Mouse (Mus musculus) hindbrain, postnatal 0 days (tissue): ENCODE measurements at regions not wholly inside any gene's neighbourhood (a gene's known extent, or its start where the extent isn't known, plus 50 kb on each side); places are given as distances from the start of the nearest gene placed in this dataset.

Experiments
- ATAC-seq: fragments of 200-750 bp; cut with Nextera tagmentation; 2 replicates; pipeline ENCODE4 v1.8.0; 2017; ENCODE audit warnings: mild to moderate bottlenecking, moderate TSS enrichment, moderate library complexity
- DNase-seq: peaks from one replicate; pipeline ENCODE4 v3.0.0-alpha.2; 2015; ENCODE audit warnings: low spot score
- H3K27ac ChIP-seq: fragments of 300-500 bp; sonication (generic); 2 replicates; pipeline ENCODE4 v1.5.1; 2014; ENCODE audit warnings: mild to moderate bottlenecking
- H3K27me3 ChIP-seq: fragments of 300-500 bp; sonication (generic); 2 replicates; pipeline ENCODE4 v1.6.1; 2014; ENCODE audit warnings: low read length, mixed read lengths; ENCODE audit not compliant: insufficient read depth
- H3K36me3 ChIP-seq: fragments of 300-500 bp; sonication (generic); 2 replicates; pipeline ENCODE4 v1.6.1; 2014; ENCODE audit warnings: low read length, mixed read lengths; ENCODE audit not compliant: insufficient read depth
- H3K4me1 ChIP-seq: fragments of 300-500 bp; sonication (generic); 2 replicates; pipeline ENCODE4 v1.6.1; 2014; ENCODE audit warnings: antibody characterized with exemption, low read length, mixed read lengths; ENCODE audit not compliant: insufficient read depth
- H3K4me2 ChIP-seq: fragments of 300-500 bp; sonication (generic); 2 replicates; pipeline ENCODE4 v1.6.1; 2014; ENCODE audit warnings: low read depth, mild to moderate bottlenecking, low read length, moderate library complexity, mixed read lengths
- H3K4me3 ChIP-seq: fragments of 300-500 bp; sonication (generic); 2 replicates; pipeline ENCODE4 v1.5.1; 2014; ENCODE audit warnings: low read length
- H3K9ac ChIP-seq: fragments of 300-500 bp; sonication (generic); replicated peaks from 2 replicates; pipeline ENCODE4 v1.6.1; 2014; ENCODE audit warnings: mild to moderate bottlenecking, low read length, moderate library complexity, mixed read lengths
- H3K9me3 ChIP-seq: fragments of 300-500 bp; sonication (generic); 2 replicates; pipeline ENCODE4 v1.6.1; 2016; ENCODE audit warnings: low read length, mixed read lengths
- CTCF ChIP-seq: IDR thresholded peaks from 2 replicates; pipeline ENCODE4 v1.5.1; 2016; ENCODE audit warnings: antibody characterized with exemption, control low read depth, low read depth
- WGBS: fragments of 180-500 bp; shearing (Covaris S2); extraction: QIAGEN DNeasy Blood & Tissue Kit; methylation state at CpG from one replicate; pipeline ENCODE4 v1.1.7; 2014; 5-methylcytosine and 5-hydroxymethylcytosine counted together

DNA sequence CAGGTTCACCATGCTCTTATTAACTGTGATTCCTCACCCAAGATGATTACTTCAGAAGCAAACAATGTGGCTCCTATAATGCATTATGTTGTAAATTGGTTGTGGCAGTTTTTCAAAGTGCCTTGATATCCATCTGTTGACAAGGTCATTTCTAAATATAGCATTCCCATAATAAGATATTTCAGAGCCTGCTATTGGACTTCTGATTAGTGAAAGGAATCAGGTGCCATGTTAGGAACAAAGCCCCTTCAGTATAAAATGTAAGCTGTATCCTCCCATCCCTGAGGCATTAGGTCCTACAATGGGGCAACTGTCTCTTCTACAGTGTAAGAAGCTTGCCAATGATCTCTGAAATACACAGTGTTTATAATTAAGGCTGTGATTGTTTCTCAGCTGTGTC is 130.2 kb upstream of the Tmeff2 start:
- no peak overlapping the region for H3K4me2 ChIP-seq
- no peak for TF ChIP-seq CTCF
- no peak for DNase-seq
- H3K27ac ChIP-seq = no peak overlapping the region
- no peaks in the 10 kb centered on the region for H3K36me3 ChIP-seq
- no peaks in the 10 kb centered on the region for H3K27me3 ChIP-seq
- no peak overlapping the region for H3K9ac ChIP-seq
- H3K4me1 ChIP-seq = no peaks in the 10 kb centered on the region
- 0 out of 2 replicates have a peak, but pooled peaks have one; percentile 29 for ATAC-seq
- H3K9me3 ChIP-seq = no peaks in the 10 kb centered on the region
- no peak overlapping the region for H3K4me3 ChIP-seq

DNA sequence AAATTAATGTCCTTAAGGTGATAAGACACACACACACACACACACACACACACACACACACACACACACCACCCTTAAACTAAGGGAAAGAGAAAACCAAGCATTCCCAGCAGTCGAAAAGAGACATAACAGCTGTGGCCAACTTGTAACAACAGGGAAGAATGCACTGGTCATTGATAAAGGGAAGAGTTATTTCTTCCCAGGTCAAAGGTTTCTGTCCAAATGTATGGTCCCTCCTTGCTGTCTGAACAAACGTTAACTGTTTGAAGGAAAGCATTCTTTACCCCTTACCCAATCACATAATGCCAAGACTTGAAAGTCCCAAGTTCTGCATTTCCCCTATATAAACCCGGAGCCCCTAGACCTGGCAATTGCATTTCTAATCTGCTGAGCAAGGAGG is 105.2 kb upstream of the Tmeff2 start:
- no peaks in the 10 kb centered on the region for H3K9me3 ChIP-seq
- no peak overlapping the region for H3K4me3 ChIP-seq
- no peak overlapping the region for H3K4me2 ChIP-seq
- 60% methylated on average over 3 of the region's 3 CpGs for WGBS
- DNase-seq (no peak), ATAC-seq (no peak)
- H3K4me1 ChIP-seq = no peaks in the 10 kb centered on the region
- no peaks in the 10 kb centered on the region for H3K27me3 ChIP-seq
- no peaks in the 10 kb centered on the region for H3K36me3 ChIP-seq
- no peak overlapping the region for H3K9ac ChIP-seq
- no peak for TF ChIP-seq CTCF
- H3K27ac ChIP-seq = no peak overlapping the region

DNA sequence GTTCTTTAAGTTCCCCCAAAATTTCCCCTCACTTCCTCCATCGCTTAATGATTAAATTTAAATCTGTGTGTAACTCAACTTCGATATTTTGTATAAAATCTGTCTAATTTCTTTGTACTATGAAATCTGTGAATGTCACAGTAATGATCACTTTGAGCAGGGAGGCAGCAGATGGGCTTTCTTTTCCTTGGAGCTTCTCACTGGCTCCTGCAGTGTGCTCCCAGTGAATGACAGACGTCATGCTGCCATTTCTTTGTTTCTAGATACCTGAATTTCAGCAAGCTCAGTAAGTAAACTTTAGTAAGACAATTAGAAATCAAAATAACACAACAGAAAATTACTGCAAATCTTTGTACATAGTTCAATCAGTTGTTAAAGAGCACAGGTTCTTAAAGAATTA is 102.3 kb upstream of the Tmeff2 start:
- H3K27ac ChIP-seq = no peak overlapping the region
- H3K36me3 ChIP-seq = no peaks in the 10 kb centered on the region
- DNase-seq = no peak
- WGBS = 41% methylated on average over 3 of the region's 3 CpGs
- no peaks in the 10 kb centered on the region for H3K9me3 ChIP-seq
- TF ChIP-seq CTCF = no peak
- ATAC-seq = no peak
- no peak overlapping the region for H3K4me2 ChIP-seq
- H3K9ac ChIP-seq = no peak overlapping the region
- no peaks in the 10 kb centered on the region for H3K27me3 ChIP-seq
- H3K4me3 ChIP-seq = no peak overlapping the region
- no peaks in the 10 kb centered on the region for H3K4me1 ChIP-seq

DNA sequence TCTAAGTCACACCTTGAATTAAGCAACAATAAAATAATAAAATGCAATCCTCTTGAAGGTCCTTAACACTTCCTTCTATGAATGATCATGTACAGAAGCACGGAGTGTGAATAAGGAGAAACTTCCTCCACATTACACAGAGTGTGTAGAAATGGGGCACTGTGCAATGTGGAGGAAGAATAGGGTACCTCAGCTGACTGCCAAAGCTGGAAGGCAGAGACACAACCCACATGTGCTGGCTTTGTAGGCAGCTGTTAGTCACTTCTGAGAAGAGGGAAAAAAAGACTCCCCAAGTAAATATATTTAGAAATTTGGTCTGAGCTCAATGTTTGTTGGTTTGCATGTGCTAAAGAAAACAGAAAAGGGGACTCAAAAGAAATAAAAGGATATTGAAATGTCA is 94.1 kb upstream of the Tmeff2 start:
- DNase-seq (no peak), ATAC-seq (no peak)
- Histone ChIP-seq H3K9me3 (no peaks in the 10 kb centered on the region), H3K4me2 (no peak overlapping the region), H3K27ac (no peak overlapping the region), H3K36me3 (no peaks in the 10 kb centered on the region), H3K4me1 (no peaks in the 10 kb centered on the region), H3K4me3 (no peak overlapping the region), H3K27me3 (no peaks in the 10 kb centered on the region), H3K9ac (no peak overlapping the region)
- 83% methylated on average over 1 of the region's 1 CpGs for WGBS
- no peak for TF ChIP-seq CTCF

DNA sequence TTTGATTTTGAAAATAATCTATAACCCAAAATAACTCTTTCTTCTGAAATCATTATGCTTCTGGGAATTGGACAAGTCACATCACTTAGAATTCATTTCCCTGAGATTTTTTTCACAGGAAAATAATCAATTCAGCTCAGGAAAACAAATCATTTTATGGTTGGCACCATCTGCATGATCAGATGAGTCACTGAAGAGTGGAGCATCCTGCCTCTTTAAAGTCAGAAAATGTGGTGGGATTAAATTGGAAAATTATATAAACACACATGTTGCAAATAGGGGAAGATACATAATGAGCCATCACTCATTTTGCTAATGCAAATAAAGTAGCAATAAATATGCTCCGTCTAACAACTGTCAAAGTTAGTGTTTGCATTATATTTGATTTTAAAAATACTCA is 93.6 kb upstream of the Tmeff2 start:
- TF ChIP-seq CTCF = no peak
- Histone ChIP-seq H3K4me1 (no peaks in the 10 kb centered on the region), H3K9ac (no peak overlapping the region), H3K27ac (no peak overlapping the region), H3K27me3 (no peaks in the 10 kb centered on the region), H3K4me3 (no peak overlapping the region), H3K4me2 (no peak overlapping the region), H3K9me3 (no peaks in the 10 kb centered on the region), H3K36me3 (no peaks in the 10 kb centered on the region)
- DNase-seq = no peak
- WGBS = 55% methylated on average over 1 of the region's 1 CpGs
- ATAC-seq = no peak

DNA sequence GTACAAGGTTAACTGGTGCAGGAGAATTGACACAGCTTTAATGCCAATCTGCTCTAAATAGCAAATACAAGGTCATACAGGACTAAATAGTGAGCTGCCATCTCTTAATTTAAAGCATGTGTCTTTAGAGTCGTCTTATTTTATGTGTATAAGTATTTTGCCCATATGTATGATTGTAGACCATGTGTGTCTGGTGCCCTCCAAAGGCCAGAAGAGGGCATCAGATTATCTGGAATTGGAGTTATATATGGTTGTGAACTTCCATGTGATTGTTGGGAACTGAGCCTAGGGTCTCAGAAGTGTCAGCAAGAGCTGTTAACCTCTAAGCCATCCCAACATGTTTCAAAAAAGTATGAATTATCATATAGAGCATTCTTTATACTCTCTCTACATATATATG is 68.8 kb upstream of the Tmeff2 start:
- DNase-seq = peak; percentile 3
- TF ChIP-seq CTCF = peak; percentile 41; the same call in 1 of the 2 replicates
- H3K9me3 ChIP-seq = no peaks in the 10 kb centered on the region
- H3K4me1 ChIP-seq = no peaks in the 10 kb centered on the region
- H3K4me2 ChIP-seq = no peak overlapping the region
- no peak for ATAC-seq
- no peaks in the 10 kb centered on the region for H3K27me3 ChIP-seq
- H3K4me3 ChIP-seq = no peak overlapping the region
- H3K36me3 ChIP-seq = no peaks in the 10 kb centered on the region
- 46% methylated on average over 1 of the region's 1 CpGs for WGBS
- H3K27ac ChIP-seq = no peak overlapping the region
- H3K9ac ChIP-seq = no peak overlapping the region

DNA sequence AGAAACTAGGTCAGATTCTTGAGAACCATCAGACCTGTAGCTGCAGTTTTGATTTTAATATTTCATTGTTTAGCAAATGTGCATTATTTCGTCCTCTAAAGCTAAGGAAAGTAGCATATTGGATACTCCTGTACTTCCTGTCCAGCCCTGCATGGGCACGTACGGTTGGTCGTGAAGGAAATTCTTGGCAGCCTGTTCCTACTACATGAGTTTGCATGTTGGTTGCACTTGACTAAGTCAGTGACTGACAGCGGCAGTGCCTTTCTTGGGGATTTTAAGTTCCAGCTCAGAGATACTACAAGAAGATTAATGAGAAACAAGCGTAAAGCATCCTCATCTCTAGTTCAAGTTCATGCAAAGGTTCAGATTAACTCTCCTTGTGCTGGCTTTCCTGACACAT is 64.3 kb upstream of the Tmeff2 start:
- no peak overlapping the region for H3K4me2 ChIP-seq
- H3K27ac ChIP-seq = no peak overlapping the region
- no peaks in the 10 kb centered on the region for H3K4me1 ChIP-seq
- H3K9me3 ChIP-seq = no peaks in the 10 kb centered on the region
- TF ChIP-seq CTCF = no peak
- H3K27me3 ChIP-seq = no peaks in the 10 kb centered on the region
- ATAC-seq (no peak), DNase-seq (no peak)
- H3K36me3 ChIP-seq = no peaks in the 10 kb centered on the region
- 72% methylated on average over 6 of the region's 6 CpGs for WGBS
- H3K9ac ChIP-seq = no peak overlapping the region
- H3K4me3 ChIP-seq = no peak overlapping the region
